Mouse (Mus musculus) limb, embryonic 15.5 days (tissue): ENCODE measurements around the gene AW549877. TPM values are rescaled to one million over a fixed set of nuclear protein-coding genes. Genes with fewer than 3 reads are reported as not detected.
A peak's percentile ranks its signal among the peaks of the same experiment; 100 is the strongest.

Source experiments
- ATAC-seq: fragments of 200-750 bp; cut with Nextera tagmentation; 2 replicates; pipeline ENCODE4 v1.8.0; 2017; ENCODE audit warnings: low read depth, moderate TSS enrichment; ENCODE audit not compliant: insufficient number of reproducible peaks, low FRiP score, low TSS enrichment
- H3K27ac ChIP-seq: fragments of 300-500 bp; sonication (generic); 2 replicates; pipeline ENCODE4 v1.5.1; 2015; ENCODE audit warnings: moderate library complexity, mild to moderate bottlenecking, inconsistent platforms
- H3K27me3 ChIP-seq: fragments of 300-500 bp; sonication (generic); 2 replicates; pipeline ENCODE4 v1.6.1; 2015; ENCODE audit warnings: inconsistent platforms
- H3K36me3 ChIP-seq: fragments of 300-500 bp; sonication (generic); 2 replicates; pipeline ENCODE4 v1.6.1; 2015; ENCODE audit warnings: inconsistent platforms
- H3K4me1 ChIP-seq: fragments of 300-500 bp; sonication (generic); 2 replicates; pipeline ENCODE4 v1.6.1; 2015; ENCODE audit warnings: inconsistent platforms
- H3K4me2 ChIP-seq: fragments of 300-500 bp; sonication (generic); 2 replicates; pipeline ENCODE4 v1.6.1; 2015; ENCODE audit warnings: mild to moderate bottlenecking, inconsistent platforms
- H3K4me3 ChIP-seq: fragments of 300-500 bp; sonication (generic); 2 replicates; pipeline ENCODE4 v1.5.1; 2015; ENCODE audit warnings: mild to moderate bottlenecking, inconsistent platforms
- H3K9ac ChIP-seq: fragments of 300-500 bp; sonication (generic); 2 replicates; pipeline ENCODE4 v1.6.1; 2015; ENCODE audit warnings: inconsistent platforms
- H3K9me3 ChIP-seq: fragments of 300-500 bp; sonication (generic); 2 replicates; pipeline ENCODE4 v1.6.1; 2016; ENCODE audit warnings: inconsistent platforms
- WGBS: fragments of 180-500 bp; shearing (Covaris S2); methylation state at CpG from one replicate; pipeline ENCODE4 v1.1.7; 2015; 5-methylcytosine and 5-hydroxymethylcytosine counted together
- polyA plus RNA-seq: library from polyadenylated mRNA; unstranded; fragments of >200 nt; fragmentation: Nextera tagmentation; extraction: Ambion mirVana; gene quantifications from 2 replicates; pipeline ENCODE4 v1.2.1, GENCODE M21; 2015

Gene AW549877
- polyA plus RNA-seq: 31.2 and 34.8 TPM in 2 replicates

- Histone ChIP-seq H3K4me1 (peaks cover 9% of the 10 kb centered on the region; the same call in 1 of the 2 replicates), H3K4me2 (peak within 1 kb of the TSS; percentile 62), H3K9ac (peak within 1 kb of the TSS; percentile 75), H3K36me3 (peaks cover 12% of the 10 kb centered on the region), H3K27ac (peak within 1 kb of the TSS; percentile 96), H3K9me3 (no peaks in the 10 kb centered on the region), H3K27me3 (no peaks in the 10 kb centered on the region), H3K4me3 (peak within 1 kb of the TSS; percentile 90)
- WGBS: under 1% methylated on average over 59 of the region's 61 CpGs
- ATAC-seq: peak; percentile 100
Observed at GRCm38 (mm10) chr15:3995448-3996266, at the start of gene AW549877. AW549877 (minus strand) TSS chr15:3995744.

GRCm38 (mm10) chr15:4043032-4043471 lies 47.5 kb upstream of the AW549877 start:
- Histone ChIP-seq H3K27ac (no peak overlapping the region), H3K9ac (no peak overlapping the region), H3K4me2 (no peak overlapping the region), H3K36me3 (peaks cover 35% of the 10 kb centered on the region), H3K27me3 (no peaks in the 10 kb centered on the region), H3K9me3 (no peaks in the 10 kb centered on the region), H3K4me3 (no peak overlapping the region), H3K4me1 (no peaks in the 10 kb centered on the region)
- ATAC-seq: no peak
- WGBS: 25% methylated on average over 4 of the region's 4 CpGs

GRCm38 (mm10) chr15:4042423-4042822 lies 46.9 kb upstream of the AW549877 start:
- H3K9me3 ChIP-seq: no peaks in the 10 kb centered on the region
- H3K27me3 ChIP-seq: no peaks in the 10 kb centered on the region
- no peak overlapping the region for H3K27ac ChIP-seq
- 60% methylated on average over 3 of the region's 3 CpGs for WGBS
- no peaks in the 10 kb centered on the region for H3K4me1 ChIP-seq
- peaks cover 36% of the 10 kb centered on the region for H3K36me3 ChIP-seq
- H3K4me3 ChIP-seq: no peak overlapping the region
- no peak overlapping the region for H3K9ac ChIP-seq
- no peak overlapping the region for H3K4me2 ChIP-seq
- ATAC-seq: no peak

DNA sequence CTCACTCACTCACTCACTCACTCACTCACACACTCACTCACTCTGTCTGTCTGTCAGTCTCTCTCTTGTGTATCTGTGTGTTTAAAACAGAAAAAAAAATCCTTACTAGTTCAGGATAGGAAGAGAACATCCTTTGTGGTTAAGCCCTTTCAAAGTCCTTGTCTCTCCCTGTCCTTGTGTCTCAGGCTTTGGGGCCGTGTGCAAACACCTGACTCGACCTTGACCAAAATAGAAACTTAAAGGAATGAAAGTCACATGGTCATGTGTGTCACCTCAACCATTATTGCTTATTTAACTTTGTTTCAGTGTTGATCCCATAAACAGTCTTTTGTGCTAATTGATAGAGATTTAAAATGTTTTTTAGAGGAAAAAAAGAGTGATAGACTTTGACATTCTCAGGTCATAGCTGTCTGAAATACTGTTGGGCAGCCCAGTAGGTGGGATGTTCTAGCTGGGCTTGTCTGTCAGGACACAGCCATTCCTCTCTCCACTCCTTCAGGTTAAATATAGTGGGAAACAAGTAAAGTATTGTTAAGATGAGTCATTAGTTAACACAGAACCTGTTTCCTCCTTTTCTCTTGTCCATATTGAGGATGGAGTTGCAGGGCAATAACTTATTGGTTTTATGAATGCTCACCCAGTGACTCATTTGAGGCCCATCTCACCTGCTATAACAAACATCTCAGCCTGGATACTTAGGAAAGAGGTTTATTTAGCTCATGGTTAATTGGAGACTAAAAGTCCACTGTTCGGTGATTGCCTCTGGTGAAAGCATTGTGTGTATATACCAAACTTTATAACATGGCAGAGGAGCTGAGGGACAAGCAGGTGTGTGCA lies 37.8 kb upstream of the AW549877 start:
- Histone ChIP-seq H3K4me3 (no peak overlapping the region), H3K36me3 (peaks cover 23% of the 10 kb centered on the region), H3K9ac (no peak overlapping the region), H3K4me2 (no peak overlapping the region), H3K9me3 (no peaks in the 10 kb centered on the region), H3K4me1 (peaks cover under 1% of the 10 kb centered on the region; the same call in 1 of the 2 replicates), H3K27me3 (no peaks in the 10 kb centered on the region), H3K27ac (no peak overlapping the region)
- no peak for ATAC-seq
- WGBS: 77% methylated on average over 3 of the region's 3 CpGs

DNA sequence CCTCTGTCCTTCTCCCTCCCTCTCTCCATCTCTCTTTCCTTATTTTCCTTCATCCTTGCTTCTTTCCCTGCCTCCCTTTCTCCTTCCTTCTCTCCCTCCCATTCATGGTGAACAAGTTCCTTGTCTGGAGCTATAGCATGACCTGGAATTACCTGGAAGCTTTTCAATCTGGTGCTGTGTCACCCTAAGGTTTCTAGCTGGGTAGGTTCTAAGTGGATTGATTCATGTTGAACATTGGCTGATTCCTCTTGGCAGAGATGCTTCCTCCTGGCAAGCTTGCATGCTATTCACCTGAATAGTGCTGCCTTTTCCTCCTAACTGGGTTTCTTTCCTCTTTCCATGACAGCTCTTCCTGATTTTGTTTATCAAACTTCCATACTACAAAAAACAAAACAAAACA lies 33.4 kb upstream of the AW549877 start:
- ATAC-seq: no peak
- Histone ChIP-seq H3K9ac (no peak overlapping the region), H3K27me3 (no peaks in the 10 kb centered on the region), H3K36me3 (no peaks in the 10 kb centered on the region), H3K4me3 (no peak overlapping the region), H3K4me1 (peaks cover 21% of the 10 kb centered on the region), H3K4me2 (no peak overlapping the region), H3K27ac (no peak overlapping the region), H3K9me3 (no peaks in the 10 kb centered on the region)

- H3K36me3 ChIP-seq: no peaks in the 10 kb centered on the region
- 69% methylated on average over 6 of the region's 6 CpGs for WGBS
- H3K9ac ChIP-seq: no peak overlapping the region
- no peak for ATAC-seq
- H3K27ac ChIP-seq: no peak overlapping the region
- H3K27me3 ChIP-seq: no peaks in the 10 kb centered on the region
- no peak overlapping the region for H3K4me3 ChIP-seq
- H3K4me1 ChIP-seq: peaks cover 21% of the 10 kb centered on the region
- no peak overlapping the region for H3K4me2 ChIP-seq
- H3K9me3 ChIP-seq: no peaks in the 10 kb centered on the region
Observed at GRCm38 (mm10) chr15:4028411-4028700, 32.8 kb upstream of the AW549877 start.

GRCm38 (mm10) chr15:4027671-4028410 lies 32.3 kb upstream of the AW549877 start:
- Histone ChIP-seq H3K4me1 (peaks cover 21% of the 10 kb centered on the region), H3K4me3 (peak overlapping the region; percentile 86), H3K9me3 (no peaks in the 10 kb centered on the region), H3K36me3 (no peaks in the 10 kb centered on the region), H3K27me3 (no peaks in the 10 kb centered on the region), H3K27ac (peak overlapping the region; percentile 99), H3K4me2 (peak overlapping the region; percentile 63), H3K9ac (peak overlapping the region; percentile 82)
- WGBS: 2% methylated on average over 6 of the region's 6 CpGs
- no peak for ATAC-seq

DNA sequence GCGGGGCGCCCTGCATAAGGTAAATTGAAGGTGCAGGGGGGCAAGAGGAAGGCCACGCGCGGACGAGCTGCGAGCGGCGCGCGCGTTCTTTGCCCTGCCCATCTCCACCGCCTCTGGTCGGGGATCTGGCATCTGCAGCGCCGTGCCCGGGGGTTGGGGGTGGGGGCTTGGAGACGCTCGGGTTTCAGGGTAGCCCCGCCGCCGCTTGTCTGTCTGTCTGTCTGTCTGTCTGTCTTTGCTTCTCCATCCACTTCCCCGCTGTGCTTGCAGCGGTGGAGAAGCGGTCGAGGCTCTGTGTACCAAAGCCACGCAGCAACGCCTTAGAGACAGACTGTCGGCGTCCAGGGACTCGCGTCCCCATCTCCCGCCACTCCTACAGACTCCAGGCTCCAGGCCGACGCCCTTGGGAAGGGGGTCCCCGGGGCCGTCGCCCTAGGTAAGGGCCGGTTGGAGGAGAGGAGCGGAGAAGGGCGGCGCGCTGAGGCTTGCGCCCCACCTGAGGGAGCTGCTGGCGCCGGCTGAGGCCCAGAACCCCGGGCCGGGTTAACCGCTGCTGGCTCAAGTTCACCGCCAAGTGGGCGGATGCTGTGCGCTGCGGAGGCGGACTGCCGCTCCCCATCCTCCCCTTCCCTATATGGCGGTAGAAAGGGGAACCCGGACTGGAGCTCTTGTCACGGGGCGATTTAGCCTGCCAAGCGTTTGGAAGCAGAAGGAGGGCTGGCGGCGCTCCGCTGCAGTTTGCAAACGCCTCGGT lies 31.5 kb upstream of the AW549877 start:
- H3K27me3 ChIP-seq: no peaks in the 10 kb centered on the region

DNA sequence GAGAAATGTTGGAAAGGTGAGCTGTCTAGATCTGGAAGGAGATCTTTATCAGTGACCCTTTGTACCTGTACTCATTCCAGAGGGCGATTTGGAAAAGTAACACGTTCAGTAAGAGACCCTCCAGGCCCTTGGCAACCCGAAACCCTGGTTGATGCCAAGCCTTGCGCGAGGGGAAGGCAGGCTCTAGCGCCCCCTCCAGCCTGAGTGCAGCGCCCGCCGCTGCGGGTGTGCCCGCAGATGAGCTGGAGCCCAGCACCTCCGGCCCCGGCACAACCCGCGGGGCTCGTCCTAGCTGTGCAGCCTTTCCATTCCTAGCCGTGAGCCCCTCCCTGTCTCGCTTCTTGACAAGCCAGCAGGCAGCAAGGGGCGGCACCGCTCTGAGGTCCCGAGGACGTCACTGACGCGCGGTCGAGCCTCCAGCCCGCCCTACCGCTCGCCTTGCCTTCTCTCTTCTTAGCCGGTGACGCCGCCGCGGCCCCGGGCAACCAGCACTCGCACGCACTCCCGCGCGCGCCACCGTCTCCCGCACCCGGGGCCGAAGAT lies 30.8 kb upstream of the AW549877 start, which contains the start of gene Oxct1:
TSS of gene Oxct1 (plus strand) at position 153 of the 543 bp plus-strand sequence.
- peak within 1 kb of the TSS; percentile 82 for H3K9ac ChIP-seq
- no peaks in the 10 kb centered on the region for H3K36me3 ChIP-seq
- WGBS: under 1% methylated on average over 45 of the region's 45 CpGs
- H3K4me2 ChIP-seq: peak within 1 kb of the TSS; percentile 63
- H3K4me1 ChIP-seq: peaks cover 21% of the 10 kb centered on the region
- H3K4me3 ChIP-seq: peak within 1 kb of the TSS; percentile 86
- H3K27ac ChIP-seq: peak within 1 kb of the TSS; percentile 99
- H3K27me3 ChIP-seq: no peaks in the 10 kb centered on the region
- no peaks in the 10 kb centered on the region for H3K9me3 ChIP-seq
- peak; percentile 94 for ATAC-seq

More for the DNA sequence above, 31.5 kb upstream of the AW549877 start:
- under 1% methylated on average over 65 of the region's 65 CpGs for WGBS
- Histone ChIP-seq H3K36me3 (no peaks in the 10 kb centered on the region), H3K4me3 (peak overlapping the region; percentile 86), H3K4me1 (peaks cover 21% of the 10 kb centered on the region), H3K9me3 (no peaks in the 10 kb centered on the region), H3K4me2 (peak overlapping the region; percentile 63), H3K9ac (peak overlapping the region; percentile 82), H3K27ac (peak overlapping the region; percentile 99)
- ATAC-seq: peak; percentile 89

- 60% methylated on average over 11 of the region's 11 CpGs for WGBS
- no peak for ATAC-seq
- peak overlapping the region; percentile 99 for H3K27ac ChIP-seq
Observed at GRCm38 (mm10) chr15:4025508-4025904, 30.0 kb upstream of the AW549877 start.

More at GRCm38 (mm10) chr15:4025508-4025904, 30.0 kb upstream of the AW549877 start:
- peaks cover 21% of the 10 kb centered on the region for H3K4me1 ChIP-seq
- H3K4me2 ChIP-seq: peak overlapping the region; percentile 63; the same call in 1 of the 2 replicates
- H3K36me3 ChIP-seq: no peaks in the 10 kb centered on the region
- peak overlapping the region; percentile 86; the same call in 1 of the 2 replicates for H3K4me3 ChIP-seq
- H3K9ac ChIP-seq: no peak overlapping the region
- no peaks in the 10 kb centered on the region for H3K9me3 ChIP-seq
- no peaks in the 10 kb centered on the region for H3K27me3 ChIP-seq
